Mouse (Mus musculus) olfactory bulb, adult 2 months (tissue): ENCODE measurements at regions not wholly inside any gene's neighbourhood (a gene's known extent, or its start where the extent isn't known, plus 50 kb on each side); places are given as distances from the start of the nearest gene placed in this dataset.

ENCODE experiments used
- CTCF ChIP-seq: fragments of 200-500 bp; IDR thresholded peaks from 2 replicates; pipeline ENCODE4 v1.5.1; 2012; ENCODE audit warnings: low read depth, mild to moderate bottlenecking, low read length, moderate library complexity; ENCODE audit not compliant: insufficient read depth
- POLR2A ChIP-seq: fragments of 200-500 bp; IDR thresholded peaks from 2 replicates; pipeline ENCODE4 v1.6.1; 2012; ENCODE audit warnings: mild to moderate bottlenecking, low read depth, low read length, moderate library complexity; ENCODE audit not compliant: insufficient read depth

DNA sequence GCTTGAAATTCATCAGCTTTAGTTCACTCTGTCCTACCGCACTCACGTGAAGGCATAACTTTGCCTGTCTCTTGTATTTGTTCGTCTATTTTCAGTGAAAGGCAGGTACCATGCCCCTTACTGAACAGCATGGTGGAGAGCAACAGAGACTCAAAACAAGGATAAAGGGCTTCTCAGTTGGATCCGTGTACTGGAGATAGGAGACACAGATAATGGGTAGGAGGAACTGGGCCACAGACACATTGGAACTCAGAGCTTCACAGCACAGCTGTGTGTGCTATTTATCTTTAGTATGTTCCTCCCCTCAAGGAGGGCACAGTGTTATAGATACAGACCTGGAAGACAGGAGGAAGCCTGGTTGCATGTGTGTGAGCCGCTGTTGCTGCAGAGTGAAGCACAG, 176.4 kb downstream of the Pten start:
- TF ChIP-seq POLR2A, result no peak
- no peak for TF ChIP-seq CTCF
